Mouse (Mus musculus) hindbrain, postnatal 0 days (tissue): ENCODE results near the gene Ttc39d. TPM values are rescaled to one million over a fixed set of nuclear protein-coding genes. Genes with fewer than 3 reads are reported as not detected.
"Not testable (repeated sequence)": the region's sequence is repeated elsewhere in the genome, so short reads cannot be mapped to it uniquely, and the experiment has no call there.

Experiments
- ATAC-seq: fragments of 200-750 bp; cut with Nextera tagmentation; 2 replicates; pipeline ENCODE4 v1.8.0; 2017; ENCODE audit warnings: mild to moderate bottlenecking, moderate TSS enrichment, moderate library complexity
- DNase-seq: peaks from one replicate; pipeline ENCODE4 v3.0.0-alpha.2; 2015; ENCODE audit warnings: low spot score
- H3K27ac ChIP-seq: fragments of 300-500 bp; sonication (generic); 2 replicates; pipeline ENCODE4 v1.5.1; 2014; ENCODE audit warnings: mild to moderate bottlenecking
- H3K27me3 ChIP-seq: fragments of 300-500 bp; sonication (generic); 2 replicates; pipeline ENCODE4 v1.6.1; 2014; ENCODE audit warnings: low read length, mixed read lengths; ENCODE audit not compliant: insufficient read depth
- H3K36me3 ChIP-seq: fragments of 300-500 bp; sonication (generic); 2 replicates; pipeline ENCODE4 v1.6.1; 2014; ENCODE audit warnings: low read length, mixed read lengths; ENCODE audit not compliant: insufficient read depth
- H3K4me1 ChIP-seq: fragments of 300-500 bp; sonication (generic); 2 replicates; pipeline ENCODE4 v1.6.1; 2014; ENCODE audit warnings: antibody characterized with exemption, low read length, mixed read lengths; ENCODE audit not compliant: insufficient read depth
- H3K4me2 ChIP-seq: fragments of 300-500 bp; sonication (generic); 2 replicates; pipeline ENCODE4 v1.6.1; 2014; ENCODE audit warnings: low read depth, mild to moderate bottlenecking, low read length, moderate library complexity, mixed read lengths
- H3K4me3 ChIP-seq: fragments of 300-500 bp; sonication (generic); 2 replicates; pipeline ENCODE4 v1.5.1; 2014; ENCODE audit warnings: low read length
- H3K9ac ChIP-seq: fragments of 300-500 bp; sonication (generic); replicated peaks from 2 replicates; pipeline ENCODE4 v1.6.1; 2014; ENCODE audit warnings: mild to moderate bottlenecking, low read length, moderate library complexity, mixed read lengths
- H3K9me3 ChIP-seq: fragments of 300-500 bp; sonication (generic); 2 replicates; pipeline ENCODE4 v1.6.1; 2016; ENCODE audit warnings: low read length, mixed read lengths
- CTCF ChIP-seq: IDR thresholded peaks from 2 replicates; pipeline ENCODE4 v1.5.1; 2016; ENCODE audit warnings: antibody characterized with exemption, control low read depth, low read depth
- WGBS: fragments of 180-500 bp; shearing (Covaris S2); extraction: QIAGEN DNeasy Blood & Tissue Kit; methylation state at CpG from one replicate; pipeline ENCODE4 v1.1.7; 2014; 5-methylcytosine and 5-hydroxymethylcytosine counted together
- polyA plus RNA-seq: library from polyadenylated mRNA; unstranded; fragments of >200 nt; fragmentation: Nextera tagmentation; extraction: Ambion mirVana; gene quantifications from 2 replicates; pipeline ENCODE4 v1.2.1, GENCODE M21; 2015
- total RNA-seq: library from RNA; depleted of rRNA; stranded (reverse); fragments of >200 nt; gene quantifications from 2 replicates; pipeline ENCODE4 v1.2.3, GENCODE M21; 2014

Gene Ttc39d
- total and polyA plus RNA-seq, 2 experiments from 2014 or later: 0.09 TPM; not detected in 1

- Histone ChIP-seq H3K36me3 (no peaks in the 10 kb centered on the region), H3K9me3 (no peaks in the 10 kb centered on the region), H3K4me3 (no peak overlapping the region), H3K4me2 (no peak overlapping the region), H3K27ac (no peak overlapping the region), H3K9ac (no peak overlapping the region), H3K27me3 (no peaks in the 10 kb centered on the region), H3K4me1 (0 out of 2 replicates have a peak, but pooled peaks cover 4% of the 10 kb centered on the region)
- 100% methylated on average over 2 of the region's 2 CpGs for WGBS
- TF ChIP-seq CTCF: no peak
- no peak for ATAC-seq
- DNase-seq: no peak
Observed at GRCm38 (mm10) chr17:80173708-80174107, 33.6 kb upstream of the Ttc39d start.

- Histone ChIP-seq H3K9me3 (no peaks in the 10 kb centered on the region), H3K9ac (no peak overlapping the region), H3K27ac (no peak overlapping the region), H3K27me3 (no peaks in the 10 kb centered on the region), H3K36me3 (no peaks in the 10 kb centered on the region), H3K4me2 (no peak overlapping the region), H3K4me3 (no peak overlapping the region), H3K4me1 (no peaks in the 10 kb centered on the region)
- TF ChIP-seq CTCF: no peak
- WGBS: 87% methylated on average over 3 of the region's 3 CpGs
- no peak for DNase-seq
- no peak for ATAC-seq
Observed at GRCm38 (mm10) chr17:80174146-80174545, 33.1 kb upstream of the Ttc39d start.

- H3K27me3 ChIP-seq: no peaks in the 10 kb centered on the region
- no peak overlapping the region for H3K27ac ChIP-seq
- no peak for TF ChIP-seq CTCF
- H3K36me3 ChIP-seq: no peaks in the 10 kb centered on the region
- ATAC-seq: no peak
- H3K9me3 ChIP-seq: no peaks in the 10 kb centered on the region
- DNase-seq: no peak
- no peaks in the 10 kb centered on the region for H3K4me1 ChIP-seq
- H3K4me2 ChIP-seq: no peak overlapping the region
- H3K9ac ChIP-seq: no peak overlapping the region
- WGBS: 81% methylated on average over 19 of the region's 19 CpGs
- no peak overlapping the region for H3K4me3 ChIP-seq
Observed at GRCm38 (mm10) chr17:80174699-80175385, 32.4 kb upstream of the Ttc39d start.

GRCm38 (mm10) chr17:80175386-80175739 is 31.9 kb upstream of the Ttc39d start:
- WGBS: 73% methylated on average over 4 of the region's 4 CpGs
- H3K9me3 ChIP-seq: no peaks in the 10 kb centered on the region
- no peak for ATAC-seq
- H3K27ac ChIP-seq: no peak overlapping the region
- no peak for DNase-seq
- no peak overlapping the region for H3K9ac ChIP-seq
- no peak overlapping the region for H3K4me3 ChIP-seq
- TF ChIP-seq CTCF: no peak
- no peaks in the 10 kb centered on the region for H3K27me3 ChIP-seq
- H3K36me3 ChIP-seq: no peaks in the 10 kb centered on the region
- no peaks in the 10 kb centered on the region for H3K4me1 ChIP-seq
- no peak overlapping the region for H3K4me2 ChIP-seq

GRCm38 (mm10) chr17:80175966-80176365 is 31.3 kb upstream of the Ttc39d start:
- DNase-seq: no peak
- no peaks in the 10 kb centered on the region for H3K36me3 ChIP-seq
- H3K4me1 ChIP-seq: no peaks in the 10 kb centered on the region
- H3K9ac ChIP-seq: no peak overlapping the region
- no peak overlapping the region for H3K4me3 ChIP-seq
- H3K9me3 ChIP-seq: no peaks in the 10 kb centered on the region
- TF ChIP-seq CTCF: no peak
- ATAC-seq: no peak
- no peaks in the 10 kb centered on the region for H3K27me3 ChIP-seq
- no peak overlapping the region for H3K27ac ChIP-seq
- H3K4me2 ChIP-seq: no peak overlapping the region
- WGBS: 90% methylated on average over 3 of the region's 3 CpGs

- H3K27ac ChIP-seq, H3K9ac ChIP-seq, H3K27me3 ChIP-seq, H3K4me1 ChIP-seq, H3K36me3 ChIP-seq, H3K9me3 ChIP-seq, H3K4me3 ChIP-seq, DNase-seq, ATAC-seq, H3K4me2 ChIP-seq: not testable (repeated sequence)
- 91% methylated on average over 3 of the region's 3 CpGs for WGBS
Observed at GRCm38 (mm10) chr17:80178846-80179245, 28.4 kb upstream of the Ttc39d start.

- DNase-seq (peak; percentile 91), ATAC-seq (peak; percentile 89)
- H3K4me2 ChIP-seq: no peak overlapping the region
- H3K9me3 ChIP-seq: no peaks in the 10 kb centered on the region
- 0% methylated on average over 6 of the region's 6 CpGs for WGBS
- H3K27me3 ChIP-seq: no peaks in the 10 kb centered on the region
- no peak overlapping the region for H3K4me3 ChIP-seq
- H3K4me1 ChIP-seq: no peaks in the 10 kb centered on the region
- H3K36me3 ChIP-seq: no peaks in the 10 kb centered on the region
- H3K27ac ChIP-seq: no peak overlapping the region
- no peak overlapping the region for H3K9ac ChIP-seq
- TF ChIP-seq CTCF: peak; percentile 95
Observed at GRCm38 (mm10) chr17:80179959-80180358, 27.3 kb upstream of the Ttc39d start.
